In genomic region chr5:101988476-101988875, GRCm38 (mm10) we compare ENCODE assay signal across 17 mouse cellular contexts.
"Had no signal": no experiment of that assay in that cellular context is flagged by ENCODE, and none has a peak within 500 bp of the region (broad histone marks: within the 10 kb centered on the region; RNA-seq: fewer than 3 reads in every experiment).

No protein-coding gene starts in this region.

- ATAC-seq: midbrain, embryonic 16.5 days had no signal

- H3K4me2 ChIP-seq: kidney, embryonic 15.5 days; liver, embryonic 13.5 days; midbrain, embryonic 12.5 days; stomach, embryonic 15.5 days had no signal

- H3K9ac ChIP-seq: kidney, embryonic 15.5 days; liver, embryonic 13.5 days; midbrain, embryonic 12.5 days; stomach, embryonic 15.5 days had no signal

- H3K27me3 ChIP-seq: kidney, embryonic 15.5 days; liver, embryonic 13.5 days; midbrain, embryonic 12.5 days; stomach, embryonic 15.5 days had no signal

- H3K9me3 ChIP-seq: kidney, embryonic 15.5 days; liver, embryonic 13.5 days; midbrain, embryonic 12.5 days; stomach, embryonic 15.5 days had no signal

- H3K36me3 ChIP-seq: kidney, embryonic 15.5 days; liver, embryonic 13.5 days; midbrain, embryonic 12.5 days; stomach, embryonic 15.5 days had no signal

- H3K4me3 ChIP-seq: kidney, embryonic 15.5 days; liver, embryonic 13.5 days; midbrain, embryonic 12.5 days; myocyte; stomach, embryonic 15.5 days had no signal

- H3K27ac ChIP-seq: kidney, embryonic 15.5 days; liver, embryonic 13.5 days; midbrain, embryonic 12.5 days; stomach, embryonic 15.5 days had no signal

- DNase-seq: kidney, adult 11 months; kidney, adult 8-10 months; kidney, postnatal 10 days; kidney, postnatal 36 days; layer of hippocampus, postnatal 36 days; liver, embryonic 13.5 days; lung, adult 2 months; lung, postnatal 14 days; lung, postnatal 4 days; right cerebral cortex, postnatal 14 days; spleen, adult 18-20 months; thymus, postnatal 25 days had no signal
